Mouse (Mus musculus) cortical plate, adult 2 months (tissue): Measurements from ENCODE around the gene Samm50.
A peak's percentile ranks its signal among the peaks of the same experiment; 100 is the strongest.

Source experiments
- CTCF ChIP-seq: fragments of 200-500 bp; IDR thresholded peaks from 2 replicates; pipeline ENCODE4 v1.5.1; 2011; ENCODE audit warnings: mild to moderate bottlenecking, control low read depth, low read length; ENCODE audit not compliant: insufficient read depth; ENCODE audit errors: extremely low read depth
- POLR2A ChIP-seq: fragments of 200-500 bp; IDR thresholded peaks from 2 replicates; pipeline ENCODE4 v1.6.1; 2011; ENCODE audit warnings: mild to moderate bottlenecking, low read length, control low read depth; ENCODE audit not compliant: insufficient read depth; ENCODE audit errors: extremely low read depth

- TF ChIP-seq POLR2A (peak; percentile 99), CTCF (no peak)
Observed at GRCm38 (mm10) chr15:84167600-84167999, 24.4 kb upstream of the Samm50 start, which contains the start of gene Pnpla3.
